Mouse (Mus musculus) ES-E14 (cell line): ENCODE data around the gene Rasgef1b.

Experiments used
- HCFC1 ChIP-seq: IDR thresholded peaks from 2 replicates; pipeline ENCODE4 v1.6.1; 2012; ENCODE audit warnings: low read length, inconsistent platforms, borderline replicate concordance; ENCODE audit not compliant: insufficient read depth
- ZNF384 ChIP-seq: IDR thresholded peaks from 2 replicates; pipeline ENCODE4 v1.6.1; 2012; ENCODE audit warnings: low read depth, low read length, inconsistent platforms

- TF ChIP-seq ZNF384 (no peak), HCFC1 (no peak)
These were observed 39.0 kb downstream of the Rasgef1b start for GRCm38 (mm10) chr5:99689909-99690308.
